Mouse (Mus musculus): ENCODE measurements around the gene Phf5a. TPM values are rescaled to one million over a fixed set of nuclear protein-coding genes. Genes with fewer than 3 reads are reported as not detected.

Phf5a gene
- polyA plus RNA-seq (2015; fragmentation: Nextera tagmentation; extraction: Ambion mirVana), result 72.6 and 79.6 TPM in 2 replicates

GRCm38 (mm10) chr15:81871604-81872261 lies at the start of gene Phf5a:
TSS of gene Phf5a (minus strand) at chr15:81871911.
- H3K9ac ChIP-seq (ENCODE audit: low read depth, low read length), result peak within 1 kb of the TSS; percentile 90
- H3K4me2 ChIP-seq (ENCODE audit: low read depth, low read length), result peak within 1 kb of the TSS; percentile 88
- H3K27ac ChIP-seq (ENCODE audit: low read length), result peak within 1 kb of the TSS; percentile 99
- peaks cover 35% of the 10 kb centered on the region for H3K36me3 ChIP-seq (ENCODE audit: control insufficient read depth, insufficient read depth)
- H3K27me3 ChIP-seq (ENCODE audit: control insufficient read depth, insufficient read depth, low read depth, low read length), result no peaks in the 10 kb centered on the region
- peaks cover 24% of the 10 kb centered on the region for H3K4me1 ChIP-seq (ENCODE audit: control insufficient read depth, low read depth, low read length)
- under 1% methylated on average over 30 of the region's 30 CpGs for whole genome bisulfite sequencing (ENCODE audit: insufficient replicate concordance)
- H3K9me3 ChIP-seq (replicated peaks; ENCODE audit: control insufficient read depth, low read length), result no peaks in the 10 kb centered on the region
- H3K4me3 ChIP-seq (ENCODE audit: low read depth, low read length), result peak within 1 kb of the TSS; percentile 99
- ATAC-seq (ENCODE audit: low read depth), result peak; percentile 86

GRCm38 (mm10) chr15:81921255-81921654 lies 49.5 kb upstream of the Phf5a start:
- H3K27ac ChIP-seq (ENCODE audit: low read length), result no peak overlapping the region
- no peak overlapping the region for H3K4me2 ChIP-seq (ENCODE audit: low read depth, low read length)
- H3K4me1 ChIP-seq (ENCODE audit: control insufficient read depth, low read depth, low read length), result peaks cover 25% of the 10 kb centered on the region
- WGBS (ENCODE audit: insufficient replicate concordance), result 59% methylated on average over 5 of the region's 5 CpGs
- ATAC-seq (ENCODE audit: low read depth), result no peak
- no peaks in the 10 kb centered on the region; the same call in 1 of the 2 replicates for H3K36me3 ChIP-seq (ENCODE audit: control insufficient read depth, insufficient read depth)
- H3K9ac ChIP-seq (ENCODE audit: low read depth, low read length), result no peak overlapping the region
- no peaks in the 10 kb centered on the region for H3K27me3 ChIP-seq (ENCODE audit: control insufficient read depth, insufficient read depth, low read depth, low read length)
- no peak overlapping the region for H3K4me3 ChIP-seq (ENCODE audit: low read depth, low read length)
- no peaks in the 10 kb centered on the region for H3K9me3 ChIP-seq (replicated peaks; ENCODE audit: control insufficient read depth, low read length)

- no peak overlapping the region for H3K27ac ChIP-seq (ENCODE audit: low read length)
- ATAC-seq (ENCODE audit: low read depth), result no peak
- H3K36me3 ChIP-seq (ENCODE audit: control insufficient read depth, insufficient read depth), result peaks cover 3% of the 10 kb centered on the region; the same call in 1 of the 2 replicates
- no peak overlapping the region for H3K9ac ChIP-seq (ENCODE audit: low read depth, low read length)
- WGBS (ENCODE audit: insufficient replicate concordance), result 81% methylated on average over 10 of the region's 10 CpGs
- H3K4me3 ChIP-seq (ENCODE audit: low read depth, low read length), result no peak overlapping the region
- no peaks in the 10 kb centered on the region for H3K9me3 ChIP-seq (replicated peaks; ENCODE audit: control insufficient read depth, low read length)
- H3K4me2 ChIP-seq (ENCODE audit: low read depth, low read length), result no peak overlapping the region
- peaks cover 21% of the 10 kb centered on the region for H3K4me1 ChIP-seq (ENCODE audit: control insufficient read depth, low read depth, low read length)
- H3K27me3 ChIP-seq (ENCODE audit: control insufficient read depth, insufficient read depth, low read depth, low read length), result no peaks in the 10 kb centered on the region
Observed at GRCm38 (mm10) chr15:81920546-81921217, 49.0 kb upstream of the Phf5a start.

GRCm38 (mm10) chr15:81919062-81919461 lies 47.4 kb upstream of the Phf5a start:
- no peak for ATAC-seq (ENCODE audit: low read depth)
- WGBS (ENCODE audit: insufficient replicate concordance), result 66% methylated on average over 5 of the region's 5 CpGs
- Histone ChIP-seq H3K27me3 (ENCODE audit: control insufficient read depth, insufficient read depth, low read depth, low read length) (no peaks in the 10 kb centered on the region), H3K9me3 (replicated peaks; ENCODE audit: control insufficient read depth, low read length) (no peaks in the 10 kb centered on the region), H3K36me3 (ENCODE audit: control insufficient read depth, insufficient read depth) (peaks cover 16% of the 10 kb centered on the region), H3K9ac (ENCODE audit: low read depth, low read length) (no peak overlapping the region), H3K27ac (ENCODE audit: low read length) (no peak overlapping the region), H3K4me1 (ENCODE audit: control insufficient read depth, low read depth, low read length) (peaks cover 17% of the 10 kb centered on the region), H3K4me3 (ENCODE audit: low read depth, low read length) (no peak overlapping the region), H3K4me2 (ENCODE audit: low read depth, low read length) (no peak overlapping the region)

DNA sequence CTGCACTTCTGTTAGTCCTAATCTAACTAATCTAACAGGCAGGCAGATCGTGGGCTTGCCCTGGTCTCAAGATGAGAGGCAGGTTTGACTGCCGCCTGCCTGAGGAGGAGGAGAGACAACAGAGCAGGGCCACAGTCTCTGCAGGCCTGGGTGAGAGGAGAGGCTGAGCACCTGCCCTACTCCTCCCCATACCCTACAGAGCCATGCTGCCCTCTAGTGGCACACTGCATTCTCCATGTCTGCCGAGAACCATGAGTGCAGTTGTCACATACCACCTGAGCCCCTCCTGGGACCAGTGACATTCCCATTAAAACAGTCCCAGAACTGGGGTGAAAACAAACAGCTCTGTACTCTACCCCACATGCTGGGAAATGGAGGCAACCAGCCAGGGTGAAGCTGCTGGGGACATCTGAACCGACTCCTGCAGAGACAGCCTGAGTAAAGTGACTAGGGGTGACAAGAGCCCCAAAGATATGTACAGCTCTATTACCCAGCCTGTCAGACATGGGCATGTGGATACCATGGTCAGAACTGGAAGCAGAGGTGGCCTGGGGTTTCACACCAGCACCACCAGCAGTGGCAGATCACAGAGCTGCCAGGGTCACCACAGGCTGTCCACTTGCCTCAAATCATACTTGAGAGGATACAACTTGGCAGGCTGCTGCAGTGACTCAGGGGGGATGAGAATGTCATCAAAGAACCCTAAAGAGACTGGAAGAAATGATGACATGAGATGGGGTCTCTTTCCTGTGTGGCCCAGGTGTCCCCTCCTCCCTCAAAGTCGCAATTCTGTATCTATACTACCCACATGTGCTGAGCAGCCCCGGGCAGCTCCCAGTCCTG lies 46.1 kb upstream of the Phf5a start:
- Histone ChIP-seq H3K27me3 (ENCODE audit: control insufficient read depth, insufficient read depth, low read depth, low read length) (no peaks in the 10 kb centered on the region), H3K36me3 (ENCODE audit: control insufficient read depth, insufficient read depth) (peaks cover 27% of the 10 kb centered on the region), H3K27ac (ENCODE audit: low read length) (no peak overlapping the region), H3K4me3 (ENCODE audit: low read depth, low read length) (no peak overlapping the region), H3K4me2 (ENCODE audit: low read depth, low read length) (no peak overlapping the region), H3K9ac (ENCODE audit: low read depth, low read length) (no peak overlapping the region), H3K9me3 (replicated peaks; ENCODE audit: control insufficient read depth, low read length) (no peaks in the 10 kb centered on the region), H3K4me1 (ENCODE audit: control insufficient read depth, low read depth, low read length) (peaks cover 19% of the 10 kb centered on the region)
- peak; percentile 35; the same call in 1 of the 2 replicates for ATAC-seq (ENCODE audit: low read depth)
- 51% methylated on average over 6 of the region's 6 CpGs for WGBS (ENCODE audit: insufficient replicate concordance)

GRCm38 (mm10) chr15:81917201-81917600 lies 45.5 kb upstream of the Phf5a start:
- Histone ChIP-seq H3K4me3 (ENCODE audit: low read depth, low read length) (no peak overlapping the region), H3K9me3 (replicated peaks; ENCODE audit: control insufficient read depth, low read length) (no peaks in the 10 kb centered on the region), H3K9ac (ENCODE audit: low read depth, low read length) (no peak overlapping the region), H3K4me2 (ENCODE audit: low read depth, low read length) (no peak overlapping the region), H3K27ac (ENCODE audit: low read length) (no peak overlapping the region), H3K36me3 (ENCODE audit: control insufficient read depth, insufficient read depth) (peaks cover 29% of the 10 kb centered on the region), H3K4me1 (ENCODE audit: control insufficient read depth, low read depth, low read length) (peaks cover 19% of the 10 kb centered on the region), H3K27me3 (ENCODE audit: control insufficient read depth, insufficient read depth, low read depth, low read length) (no peaks in the 10 kb centered on the region)
- 84% methylated on average over 12 of the region's 12 CpGs for WGBS (ENCODE audit: insufficient replicate concordance)
- ATAC-seq (ENCODE audit: low read depth), result no peak

DNA sequence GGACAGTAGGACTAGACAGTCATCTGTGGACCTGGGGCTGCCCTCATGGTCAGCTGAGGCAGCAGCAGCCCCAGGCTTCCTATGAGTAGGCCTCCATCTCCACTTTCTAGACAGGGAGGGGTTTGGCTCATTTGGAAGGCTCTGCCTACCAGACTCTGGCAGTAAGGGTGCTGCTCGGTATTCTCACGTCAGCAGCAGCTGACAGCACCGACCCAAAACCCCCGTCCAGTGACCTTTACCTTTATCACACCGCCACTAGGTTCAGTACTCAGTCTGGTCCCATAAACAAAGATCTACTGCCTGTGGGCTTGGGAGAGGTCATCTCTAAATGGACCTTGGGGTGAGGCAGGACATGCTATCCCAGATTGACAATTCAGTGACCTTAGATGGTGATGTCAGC lies 44.0 kb upstream of the Phf5a start:
- peaks cover 36% of the 10 kb centered on the region for H3K36me3 ChIP-seq (ENCODE audit: control insufficient read depth, insufficient read depth)
- H3K4me2 ChIP-seq (ENCODE audit: low read depth, low read length), result no peak overlapping the region
- H3K9me3 ChIP-seq (replicated peaks; ENCODE audit: control insufficient read depth, low read length), result no peaks in the 10 kb centered on the region
- H3K4me3 ChIP-seq (ENCODE audit: low read depth, low read length), result no peak overlapping the region
- H3K27me3 ChIP-seq (ENCODE audit: control insufficient read depth, insufficient read depth, low read depth, low read length), result no peaks in the 10 kb centered on the region
- H3K9ac ChIP-seq (ENCODE audit: low read depth, low read length), result no peak overlapping the region
- 76% methylated on average over 5 of the region's 5 CpGs for WGBS (ENCODE audit: insufficient replicate concordance)
- no peak for ATAC-seq (ENCODE audit: low read depth)
- no peak overlapping the region for H3K27ac ChIP-seq (ENCODE audit: low read length)
- H3K4me1 ChIP-seq (ENCODE audit: control insufficient read depth, low read depth, low read length), result peaks cover 19% of the 10 kb centered on the region

DNA sequence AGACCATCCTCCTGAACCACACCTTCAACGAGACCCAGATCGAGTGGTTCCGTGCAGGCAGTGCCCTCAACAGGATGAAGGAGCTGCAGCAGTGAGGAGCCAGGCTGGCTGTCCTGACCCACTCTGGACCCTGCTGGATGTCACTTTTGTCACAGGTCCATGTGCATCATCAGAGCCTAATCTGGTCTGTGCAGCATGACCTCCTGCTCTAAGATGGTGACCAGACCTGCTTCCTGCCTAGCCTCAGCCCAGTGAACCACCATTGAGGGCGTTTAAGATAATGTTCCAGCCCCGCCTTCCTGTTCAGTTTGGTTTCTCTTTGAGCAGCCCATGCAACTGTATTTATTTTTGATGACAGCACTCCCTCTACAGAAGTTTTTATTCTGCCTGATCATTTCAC lies 43.0 kb upstream of the Phf5a start:
- H3K4me2 ChIP-seq (ENCODE audit: low read depth, low read length), result no peak overlapping the region
- H3K27me3 ChIP-seq (ENCODE audit: control insufficient read depth, insufficient read depth, low read depth, low read length), result no peaks in the 10 kb centered on the region
- WGBS (ENCODE audit: insufficient replicate concordance), result 41% methylated on average over 5 of the region's 5 CpGs
- peaks cover 38% of the 10 kb centered on the region for H3K36me3 ChIP-seq (ENCODE audit: control insufficient read depth, insufficient read depth)
- H3K9ac ChIP-seq (ENCODE audit: low read depth, low read length), result no peak overlapping the region
- no peak overlapping the region for H3K27ac ChIP-seq (ENCODE audit: low read length)
- H3K4me3 ChIP-seq (ENCODE audit: low read depth, low read length), result no peak overlapping the region
- peaks cover 19% of the 10 kb centered on the region for H3K4me1 ChIP-seq (ENCODE audit: control insufficient read depth, low read depth, low read length)
- H3K9me3 ChIP-seq (replicated peaks; ENCODE audit: control insufficient read depth, low read length), result no peaks in the 10 kb centered on the region
- peak; percentile 25; the same call in 1 of the 2 replicates for ATAC-seq (ENCODE audit: low read depth)
